Mouse (Mus musculus) ES-E14 (cell line): Measurements from ENCODE around the gene Erc2.

Source experiments
- HCFC1 ChIP-seq: IDR thresholded peaks from 2 replicates; pipeline ENCODE4 v1.6.1; 2012; ENCODE audit warnings: low read length, inconsistent platforms, borderline replicate concordance; ENCODE audit not compliant: insufficient read depth
- ZC3H11A ChIP-seq: IDR thresholded peaks from 2 replicates; pipeline ENCODE4 v1.6.1; 2012; ENCODE audit warnings: low read depth, mild to moderate bottlenecking, inconsistent platforms, low read length, borderline replicate concordance

GRCm38 (mm10) chr14:27945276-27945675, 323.0 kb downstream of the Erc2 start:
- TF ChIP-seq HCFC1 (no peak), ZC3H11A (no peak)
